Mouse (Mus musculus) forebrain, embryonic 13.5 days (tissue): Measurements from ENCODE around the gene Ugt1a7c. TPM values are rescaled to one million over a fixed set of nuclear protein-coding genes. Genes with fewer than 3 reads are reported as not detected.

Experiments
- ATAC-seq: fragments of 200-750 bp; cut with Nextera tagmentation; 2 replicates; pipeline ENCODE4 v1.8.0; 2017
- H3K27ac ChIP-seq: fragments of 300-500 bp; sonication (generic); 2 replicates; pipeline ENCODE4 v1.5.1; 2015; ENCODE audit warnings: inconsistent platforms, mild to moderate bottlenecking, moderate library complexity
- H3K27me3 ChIP-seq: fragments of 300-500 bp; sonication (generic); 2 replicates; pipeline ENCODE4 v1.6.1; 2015; ENCODE audit warnings: mild to moderate bottlenecking, inconsistent platforms
- H3K36me3 ChIP-seq: fragments of 300-500 bp; sonication (generic); 2 replicates; pipeline ENCODE4 v1.6.1; 2015; ENCODE audit warnings: mild to moderate bottlenecking, inconsistent platforms; ENCODE audit not compliant: poor library complexity, severe bottlenecking
- H3K4me1 ChIP-seq: fragments of 300-500 bp; sonication (generic); 2 replicates; pipeline ENCODE4 v1.6.1; 2015; ENCODE audit warnings: inconsistent platforms
- H3K4me2 ChIP-seq: fragments of 300-500 bp; sonication (generic); 2 replicates; pipeline ENCODE4 v1.6.1; 2015; ENCODE audit warnings: inconsistent platforms, mild to moderate bottlenecking, moderate library complexity
- H3K4me3 ChIP-seq: fragments of 300-500 bp; sonication (generic); 2 replicates; pipeline ENCODE4 v1.5.1; 2015; ENCODE audit warnings: mild to moderate bottlenecking, inconsistent platforms
- H3K9ac ChIP-seq: fragments of 300-500 bp; sonication (generic); 2 replicates; pipeline ENCODE4 v1.6.1; 2015; ENCODE audit warnings: mild to moderate bottlenecking, inconsistent platforms
- H3K9me3 ChIP-seq: fragments of 300-500 bp; sonication (generic); replicated peaks from 2 replicates; pipeline ENCODE4 v1.6.1; 2016; ENCODE audit warnings: inconsistent platforms
- WGBS: fragments of 180-500 bp; shearing (Covaris S2); methylation state at CpG from one replicate; pipeline ENCODE4 v1.1.7; 2015; 5-methylcytosine and 5-hydroxymethylcytosine counted together
- polyA plus RNA-seq: library from polyadenylated mRNA; unstranded; fragments of >200 nt; fragmentation: Nextera tagmentation; extraction: Ambion mirVana; gene quantifications from 2 replicates; pipeline ENCODE4 v1.2.1, GENCODE M21; 2015

Ugt1a7c gene
- polyA plus RNA-seq, 1 experiment from 2014 or later, result 0.53 TPM

DNA sequence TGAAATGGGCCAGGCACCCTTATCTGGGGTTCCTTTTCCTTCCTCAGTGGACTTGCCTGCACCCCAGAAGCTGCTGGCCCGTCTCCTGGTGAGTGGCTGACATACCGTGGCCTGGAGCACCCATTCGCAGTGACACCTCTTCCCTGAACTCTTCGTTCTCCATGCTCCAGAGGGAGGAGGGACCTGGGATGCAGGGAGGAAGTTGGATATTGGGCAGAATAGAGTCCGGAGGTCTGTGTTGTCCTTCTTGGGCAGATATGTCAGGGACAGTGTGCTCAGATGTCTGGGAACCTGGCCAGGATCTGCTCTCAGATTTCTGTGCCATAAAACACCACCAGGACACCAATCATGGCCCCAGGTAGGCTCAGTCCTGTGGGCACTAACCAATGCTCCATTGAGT lies 145.2 kb downstream of the Ugt1a7c start:
- Histone ChIP-seq H3K9ac (no peak overlapping the region), H3K27ac (no peak overlapping the region), H3K4me2 (no peak overlapping the region), H3K4me1 (no peaks in the 10 kb centered on the region), H3K27me3 (no peaks in the 10 kb centered on the region), H3K9me3 (peaks cover 95% of the 10 kb centered on the region), H3K36me3 (no peaks in the 10 kb centered on the region), H3K4me3 (no peak overlapping the region)
- ATAC-seq, result no peak
- 73% methylated on average over 5 of the region's 5 CpGs for WGBS

DNA sequence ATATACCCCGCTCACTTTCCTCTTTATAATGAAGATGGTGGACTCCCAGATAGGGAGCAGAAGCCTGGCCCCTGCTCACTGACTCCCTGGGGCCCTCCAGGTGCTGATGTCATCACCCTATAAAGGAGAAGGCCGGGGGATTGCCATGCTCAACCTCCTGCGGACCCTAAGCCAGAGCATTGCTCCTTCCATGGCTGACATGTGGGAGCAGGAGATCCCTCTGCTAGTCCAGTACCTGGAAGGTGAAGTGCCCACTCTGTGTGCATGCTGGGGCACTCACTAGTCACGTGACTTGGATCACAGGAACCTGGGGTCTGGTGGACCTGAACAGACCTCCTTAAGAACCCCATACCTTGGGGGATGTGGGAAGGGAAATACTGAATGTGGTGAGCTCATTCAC lies 145.7 kb downstream of the Ugt1a7c start:
- WGBS, result 71% methylated on average over 4 of the region's 4 CpGs
- no peak overlapping the region for H3K27ac ChIP-seq
- no peak overlapping the region for H3K4me2 ChIP-seq
- no peak overlapping the region for H3K4me3 ChIP-seq
- no peaks in the 10 kb centered on the region for H3K27me3 ChIP-seq
- no peak overlapping the region for H3K9ac ChIP-seq
- H3K36me3 ChIP-seq, result no peaks in the 10 kb centered on the region
- H3K4me1 ChIP-seq, result no peaks in the 10 kb centered on the region
- no peak for ATAC-seq
- H3K9me3 ChIP-seq, result peaks cover 95% of the 10 kb centered on the region

DNA sequence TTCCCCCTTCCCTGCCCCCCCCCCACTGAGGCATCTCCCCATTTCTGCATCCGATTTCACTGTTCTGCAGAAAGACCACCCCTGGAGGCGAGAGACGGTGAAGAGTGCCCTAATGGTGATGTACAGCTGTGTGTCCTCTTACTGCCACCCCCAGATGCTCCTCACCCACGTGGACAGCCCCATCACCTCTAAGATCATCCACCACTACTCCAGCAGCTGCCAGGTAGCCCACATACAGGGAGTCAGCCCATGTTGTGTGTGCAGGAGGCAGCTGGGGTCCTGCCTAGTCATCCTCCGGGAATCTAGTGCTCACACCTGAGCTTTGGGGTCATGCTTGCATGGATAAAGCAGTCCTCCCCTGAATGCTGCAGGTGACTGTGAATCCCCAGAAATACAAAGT lies 149.0 kb downstream of the Ugt1a7c start:
- WGBS, result 65% methylated on average over 5 of the region's 5 CpGs
- Histone ChIP-seq H3K9me3 (peaks cover 98% of the 10 kb centered on the region), H3K4me3 (no peak overlapping the region), H3K27me3 (no peaks in the 10 kb centered on the region), H3K36me3 (no peaks in the 10 kb centered on the region), H3K4me1 (no peaks in the 10 kb centered on the region), H3K4me2 (no peak overlapping the region), H3K27ac (no peak overlapping the region), H3K9ac (no peak overlapping the region)
- ATAC-seq, result no peak

DNA sequence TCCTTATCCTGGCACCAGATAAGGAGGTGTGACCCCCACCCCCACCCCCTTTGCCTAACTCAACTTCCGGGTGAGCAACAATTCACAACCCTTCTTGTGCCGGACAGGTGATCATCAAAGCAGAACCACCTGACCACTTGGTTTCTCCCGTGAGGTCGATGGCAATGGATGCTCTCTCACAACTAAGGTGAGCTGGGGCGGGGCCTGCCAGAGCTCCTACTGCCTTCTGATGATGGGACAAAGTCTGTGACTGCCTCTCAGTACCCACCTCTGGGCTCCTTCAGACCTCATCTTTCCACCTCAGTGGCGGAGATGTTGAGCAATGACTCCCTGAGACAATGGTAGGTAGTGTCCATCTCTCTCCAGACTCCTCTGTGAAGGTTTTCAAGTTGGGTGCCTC lies 151.0 kb downstream of the Ugt1a7c start:
- H3K9ac ChIP-seq, result no peak overlapping the region
- 76% methylated on average over 6 of the region's 6 CpGs for WGBS
- H3K4me2 ChIP-seq, result no peak overlapping the region
- H3K9me3 ChIP-seq, result peaks cover 98% of the 10 kb centered on the region
- no peaks in the 10 kb centered on the region for H3K27me3 ChIP-seq
- no peak for ATAC-seq
- H3K4me3 ChIP-seq, result no peak overlapping the region
- no peaks in the 10 kb centered on the region for H3K4me1 ChIP-seq
- H3K27ac ChIP-seq, result no peak overlapping the region
- H3K36me3 ChIP-seq, result no peaks in the 10 kb centered on the region

DNA sequence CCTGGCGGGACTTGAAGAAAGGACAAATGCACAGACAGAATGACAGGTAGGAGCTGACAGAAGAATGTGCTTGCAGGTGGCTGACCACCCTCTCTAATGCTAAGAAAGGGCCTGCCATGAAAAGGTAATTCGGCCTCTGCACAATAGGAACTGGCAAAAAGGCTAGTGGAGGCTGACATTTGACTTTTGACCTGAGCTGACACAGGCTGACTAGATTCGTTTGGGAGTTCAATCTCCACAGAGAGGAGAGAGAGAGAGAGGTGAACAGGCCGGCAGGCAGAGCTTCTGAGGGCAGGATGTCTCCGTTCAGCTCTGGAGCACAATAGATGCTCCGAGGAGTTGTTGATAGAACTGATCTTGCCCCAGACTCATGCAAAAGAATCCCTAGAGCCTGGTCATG lies 151.5 kb downstream of the Ugt1a7c start:
- H3K9ac ChIP-seq, result no peak overlapping the region
- peaks cover 98% of the 10 kb centered on the region for H3K9me3 ChIP-seq
- H3K4me3 ChIP-seq, result no peak overlapping the region
- H3K4me2 ChIP-seq, result no peak overlapping the region
- no peak overlapping the region for H3K27ac ChIP-seq
- no peaks in the 10 kb centered on the region for H3K36me3 ChIP-seq
- H3K27me3 ChIP-seq, result no peaks in the 10 kb centered on the region
- WGBS, result 46% methylated on average over 6 of the region's 6 CpGs
- no peak for ATAC-seq
- no peaks in the 10 kb centered on the region for H3K4me1 ChIP-seq

DNA sequence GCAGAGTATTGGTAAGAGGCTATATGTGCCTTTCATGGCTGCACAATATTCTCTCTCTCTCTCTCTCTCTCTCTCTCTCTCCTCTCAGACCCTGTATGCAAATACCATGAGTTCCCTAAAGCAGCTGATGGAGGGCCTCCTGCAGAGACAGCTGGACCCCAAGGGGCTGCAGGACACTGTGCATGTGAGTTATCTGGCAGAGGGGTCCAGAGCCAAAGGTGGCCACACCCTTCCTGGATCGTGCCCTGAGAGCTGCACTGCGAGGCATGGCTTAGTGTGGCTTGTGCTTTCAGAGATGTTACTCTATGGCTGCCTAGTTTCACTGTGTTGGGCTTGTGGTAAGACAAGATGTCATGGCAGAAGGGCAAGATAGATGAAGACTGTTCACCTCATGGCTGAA lies 152.8 kb downstream of the Ugt1a7c start:
- WGBS, result 43% methylated on average over 2 of the region's 2 CpGs
- no peak for ATAC-seq
- Histone ChIP-seq H3K4me2 (no peak overlapping the region), H3K9ac (no peak overlapping the region), H3K9me3 (peaks cover 96% of the 10 kb centered on the region), H3K27ac (no peak overlapping the region), H3K4me3 (no peak overlapping the region), H3K27me3 (no peaks in the 10 kb centered on the region), H3K4me1 (no peaks in the 10 kb centered on the region), H3K36me3 (no peaks in the 10 kb centered on the region)

DNA sequence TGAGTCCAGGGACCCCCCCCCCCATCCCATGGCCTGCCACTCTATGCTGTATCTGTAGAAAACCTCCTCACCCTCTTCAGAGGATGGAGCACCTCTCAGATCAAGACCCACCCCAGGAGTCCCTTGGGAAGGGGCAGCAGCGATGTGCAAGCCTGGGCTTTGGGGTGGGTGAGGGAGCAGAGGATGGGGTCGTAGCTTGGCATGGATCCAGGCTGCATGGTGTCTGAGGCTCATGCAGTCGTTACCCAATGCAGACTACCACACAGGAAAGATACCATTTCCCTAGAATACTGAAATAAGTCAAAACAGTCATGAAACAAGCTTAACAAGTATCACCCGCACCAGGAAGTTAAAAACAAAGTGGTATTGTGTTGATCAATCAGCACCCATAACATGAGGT lies 153.8 kb downstream of the Ugt1a7c start:
- no peak for ATAC-seq
- WGBS, result 67% methylated on average over 4 of the region's 4 CpGs

DNA sequence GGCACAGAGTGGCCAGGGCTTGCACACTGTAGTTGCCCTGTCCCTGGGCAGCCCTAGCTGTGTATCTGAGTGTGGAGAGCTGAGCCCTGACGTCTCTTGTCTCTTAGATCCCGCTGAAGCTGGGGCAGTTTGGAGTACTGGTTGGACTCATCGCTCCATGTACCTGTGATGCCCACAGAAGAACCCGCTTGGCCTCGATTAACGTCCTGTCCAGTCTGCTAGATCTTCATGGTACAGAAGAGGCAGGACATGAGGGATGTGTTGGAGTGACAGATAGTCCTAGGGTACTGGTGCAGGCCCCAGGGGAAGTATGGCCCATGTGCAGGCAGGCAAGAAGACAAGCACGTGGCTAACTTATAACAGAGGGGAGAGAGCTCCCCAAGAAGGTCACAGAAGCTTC lies 154.7 kb downstream of the Ugt1a7c start:
- H3K36me3 ChIP-seq, result no peaks in the 10 kb centered on the region
- no peaks in the 10 kb centered on the region for H3K4me1 ChIP-seq
- H3K27ac ChIP-seq, result no peak overlapping the region
- H3K9ac ChIP-seq, result no peak overlapping the region
- no peak overlapping the region for H3K4me3 ChIP-seq
- H3K9me3 ChIP-seq, result peaks cover 97% of the 10 kb centered on the region
- H3K4me2 ChIP-seq, result no peak overlapping the region
- ATAC-seq, result no peak
- WGBS, result 81% methylated on average over 7 of the region's 7 CpGs
- no peaks in the 10 kb centered on the region for H3K27me3 ChIP-seq

More for the DNA sequence above, 153.8 kb downstream of the Ugt1a7c start:
- Histone ChIP-seq H3K27me3 (no peaks in the 10 kb centered on the region), H3K4me3 (no peak overlapping the region), H3K36me3 (no peaks in the 10 kb centered on the region), H3K4me2 (no peak overlapping the region), H3K9ac (no peak overlapping the region), H3K9me3 (peaks cover 97% of the 10 kb centered on the region), H3K27ac (no peak overlapping the region), H3K4me1 (no peaks in the 10 kb centered on the region)

DNA sequence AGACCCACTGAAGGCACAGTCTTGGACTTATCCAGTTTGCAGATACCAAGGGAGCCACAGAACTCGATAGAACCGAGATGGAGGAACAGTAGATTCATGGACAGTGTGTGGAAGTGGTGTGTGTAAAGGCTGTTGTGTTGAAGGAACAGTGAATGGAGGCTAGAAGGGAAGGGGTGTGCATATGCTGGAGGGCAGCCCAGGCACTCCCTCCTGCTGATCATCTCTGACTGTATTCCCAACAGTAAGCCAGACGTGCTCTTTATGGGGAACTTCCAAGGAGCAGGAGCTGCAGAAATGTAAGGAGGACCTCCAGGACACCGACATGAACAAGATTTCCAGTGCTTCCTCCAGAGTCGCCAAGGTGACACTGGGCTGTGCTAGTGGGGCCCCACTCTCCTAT lies 155.2 kb downstream of the Ugt1a7c start:
- no peak for ATAC-seq
- 80% methylated on average over 5 of the region's 5 CpGs for WGBS
- no peak overlapping the region for H3K4me3 ChIP-seq
- H3K27me3 ChIP-seq, result no peaks in the 10 kb centered on the region
- H3K27ac ChIP-seq, result no peak overlapping the region
- H3K9ac ChIP-seq, result no peak overlapping the region
- no peak overlapping the region for H3K4me2 ChIP-seq
- no peaks in the 10 kb centered on the region for H3K4me1 ChIP-seq
- H3K36me3 ChIP-seq, result no peaks in the 10 kb centered on the region
- peaks cover 97% of the 10 kb centered on the region for H3K9me3 ChIP-seq

DNA sequence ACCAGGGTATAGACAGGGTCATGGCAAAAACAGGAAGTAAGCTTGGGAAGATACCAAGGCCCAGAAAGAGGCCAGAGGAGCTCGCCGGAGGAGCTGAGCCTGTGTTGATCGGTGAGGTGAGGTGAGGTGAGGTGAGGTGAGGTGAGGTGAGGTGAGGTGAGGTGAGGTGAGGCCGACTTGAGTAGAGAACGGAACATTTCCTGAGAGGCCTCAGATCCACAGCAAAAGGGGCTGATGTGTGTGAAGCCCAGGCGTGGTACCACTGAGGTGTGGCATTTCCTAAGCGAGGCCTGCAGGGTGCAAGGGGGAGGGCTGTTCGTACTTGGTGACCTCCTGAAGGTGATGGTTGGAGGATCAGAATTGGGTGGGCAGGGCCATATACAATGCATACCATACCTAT lies 158.2 kb downstream of the Ugt1a7c start:
- Histone ChIP-seq H3K9me3 (peaks cover 97% of the 10 kb centered on the region), H3K27ac (no peak overlapping the region), H3K36me3 (no peaks in the 10 kb centered on the region), H3K4me2 (no peak overlapping the region), H3K9ac (no peak overlapping the region), H3K4me1 (no peaks in the 10 kb centered on the region), H3K4me3 (no peak overlapping the region), H3K27me3 (no peaks in the 10 kb centered on the region)
- no peak for ATAC-seq
- WGBS, result 76% methylated on average over 8 of the region's 8 CpGs

DNA sequence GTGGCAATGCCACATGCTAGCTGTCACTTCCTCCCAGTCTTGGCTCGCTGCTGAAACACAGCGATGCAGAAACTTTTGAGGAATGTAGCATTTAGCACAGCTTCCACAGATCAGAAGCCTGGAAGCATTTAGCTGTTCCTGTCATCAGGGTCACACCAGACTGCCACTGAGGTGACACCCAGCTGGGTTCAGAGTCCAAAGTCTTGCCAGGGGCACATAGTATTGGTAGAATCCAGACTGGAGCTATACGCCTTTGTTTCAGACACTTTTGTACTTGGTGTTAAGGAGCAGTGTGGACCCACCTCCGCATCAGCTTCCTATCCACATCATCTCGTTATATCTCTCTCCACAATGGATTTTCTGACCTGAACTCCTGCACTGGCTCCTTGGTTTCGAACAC lies 158.7 kb downstream of the Ugt1a7c start:
- Histone ChIP-seq H3K36me3 (no peaks in the 10 kb centered on the region), H3K4me2 (no peak overlapping the region), H3K9ac (no peak overlapping the region), H3K4me3 (no peak overlapping the region), H3K9me3 (peaks cover 97% of the 10 kb centered on the region), H3K27me3 (no peaks in the 10 kb centered on the region), H3K27ac (no peak overlapping the region), H3K4me1 (no peaks in the 10 kb centered on the region)
- 69% methylated on average over 6 of the region's 6 CpGs for WGBS
- no peak for ATAC-seq

DNA sequence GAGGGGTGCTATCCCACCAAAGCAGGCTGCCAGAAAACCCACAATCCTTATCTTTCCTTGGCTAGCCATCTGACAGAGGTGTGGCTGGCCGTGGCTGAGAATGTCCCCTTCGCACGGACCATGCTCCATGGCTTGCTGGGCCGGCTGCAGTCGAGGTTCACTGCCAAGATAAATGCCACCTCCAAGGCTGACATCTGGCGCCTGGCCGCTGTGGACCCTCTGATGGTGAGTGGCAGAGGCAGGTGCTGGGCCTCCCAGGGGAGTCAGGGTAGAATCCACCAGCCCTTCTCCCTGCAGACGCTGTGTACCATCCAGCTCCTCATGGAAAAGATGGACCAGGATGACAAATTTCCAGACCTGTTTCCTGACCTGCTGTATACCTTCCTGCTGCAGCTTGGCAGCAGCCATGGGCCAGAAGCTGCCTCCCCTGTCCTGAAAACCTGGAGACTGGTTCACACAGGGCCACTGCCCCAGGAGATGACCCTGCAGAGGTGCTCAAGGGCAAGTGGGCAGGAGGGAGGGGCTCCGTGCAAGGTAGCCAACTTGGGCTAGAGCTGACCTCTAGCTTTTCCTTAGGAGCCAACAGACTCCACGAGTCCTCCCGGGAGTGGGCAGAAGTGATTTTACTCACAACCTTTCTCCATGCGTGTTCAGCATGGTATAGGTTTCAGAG lies 160.1 kb downstream of the Ugt1a7c start:
- no peak for ATAC-seq
- Histone ChIP-seq H3K9ac (no peak overlapping the region), H3K4me2 (no peak overlapping the region), H3K4me3 (no peak overlapping the region), H3K27me3 (no peaks in the 10 kb centered on the region), H3K4me1 (no peaks in the 10 kb centered on the region), H3K27ac (no peak overlapping the region), H3K36me3 (peaks cover 9% of the 10 kb centered on the region), H3K9me3 (peaks cover 87% of the 10 kb centered on the region)
- 88% methylated on average over 12 of the region's 12 CpGs for WGBS

DNA sequence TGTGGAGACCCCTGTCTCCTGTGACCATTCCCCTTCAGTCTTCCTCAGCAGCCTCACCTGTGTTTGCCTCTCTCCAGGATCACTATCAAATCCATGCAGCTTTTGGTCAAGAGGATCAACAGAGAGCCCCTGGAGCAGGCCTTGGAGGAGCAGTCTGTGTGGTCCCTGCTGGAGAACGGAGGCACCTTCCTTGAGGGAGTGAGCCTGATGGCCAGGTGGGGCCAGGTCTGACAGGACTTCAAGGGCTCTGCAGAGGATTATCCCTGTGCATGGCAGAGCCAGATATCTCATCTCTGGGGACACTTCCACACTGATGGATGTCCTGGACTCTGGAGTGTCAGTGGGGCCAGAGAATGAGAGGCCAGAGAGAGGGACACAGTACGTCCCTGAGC lies 160.6 kb downstream of the Ugt1a7c start:
- Histone ChIP-seq H3K9ac (no peak overlapping the region), H3K4me2 (no peak overlapping the region), H3K9me3 (peaks cover 82% of the 10 kb centered on the region), H3K27me3 (no peaks in the 10 kb centered on the region), H3K36me3 (peaks cover 14% of the 10 kb centered on the region), H3K4me1 (no peaks in the 10 kb centered on the region), H3K27ac (no peak overlapping the region), H3K4me3 (no peak overlapping the region)
- WGBS, result 63% methylated on average over 2 of the region's 2 CpGs
- no peak for ATAC-seq
